Comparison of ENCODE assay signal across 8 mouse cellular contexts in the genomic region with DNA sequence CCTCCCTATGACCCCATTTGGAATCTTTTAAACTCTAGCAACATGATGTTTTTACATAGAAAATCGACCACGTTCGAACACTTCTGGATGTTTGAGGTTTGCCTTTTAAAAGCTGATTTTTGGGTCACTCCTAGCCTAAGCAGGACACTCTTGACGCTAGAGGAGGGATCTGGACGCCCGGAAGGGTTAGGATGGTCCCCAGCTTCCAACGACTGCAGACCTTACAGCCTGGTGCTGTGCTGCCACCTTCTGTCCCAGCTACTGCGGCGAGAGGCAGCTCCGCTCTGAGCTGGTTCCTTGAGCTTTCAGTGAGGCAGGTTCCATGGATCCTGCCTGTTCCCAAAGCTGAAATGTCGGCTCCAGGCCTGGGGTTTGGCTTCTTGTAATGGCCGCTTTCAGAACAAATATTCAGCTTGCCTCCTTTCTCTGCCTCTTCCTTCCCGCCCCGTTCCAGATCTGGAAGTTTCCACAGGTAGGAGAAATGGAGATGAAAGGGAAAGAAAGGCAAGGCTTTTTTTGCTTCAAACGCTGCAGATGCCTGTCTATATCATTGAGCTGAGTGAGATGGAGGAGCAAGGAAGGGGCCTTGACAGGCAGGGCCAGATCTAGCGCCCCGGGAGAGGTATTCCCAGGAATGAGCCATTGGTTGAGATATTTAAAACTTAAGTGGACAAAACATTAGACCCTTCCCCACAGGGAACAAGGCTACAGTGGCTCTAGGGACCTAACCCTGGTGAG.
DNase-seq lines count a peak whose midpoint lies in the region; ATAC-seq and TF ChIP-seq lines count a peak whose summit lies in the region.

No protein-coding gene starts in this region.

- DNase-seq in forebrain, embryonic 14.5 days (ENCODE audit: low spot score), result peak; percentile 90
- DNase-seq in kidney, postnatal 14 days, result peak; percentile 84
- peak in 1 of 3 experiments; percentile 0 for DNase-seq in liver, embryonic 14.5 days (ENCODE audit: low read depth in 3 of 3, low spot score in 3 of 3)
- peak; percentile 35 for DNase-seq in urinary bladder, postnatal 10 days (ENCODE audit: low spot score)

- H3K4me1 ChIP-seq in ES-Bruce4 (ENCODE audit: control insufficient read depth, insufficient read depth, low read length), result no peaks in the 10 kb centered on the region
- peaks cover 20% of the 10 kb centered on the region for H3K4me1 ChIP-seq in forebrain, embryonic 14.5 days (ENCODE audit: control insufficient read depth, insufficient read depth, low read length)
- no peaks in the 10 kb centered on the region for H3K4me1 ChIP-seq in heart, embryonic 16.5 days (ENCODE audit: control insufficient read depth, insufficient read depth, low read length)
- H3K4me1 ChIP-seq in liver, embryonic 14.5 days (replicated peaks; ENCODE audit: control insufficient read depth in 2 of 2, insufficient read depth in 2 of 2, low read length in 1 of 2), result no peaks in the 10 kb centered on the region; a peak in 1 of 4 replicates
- H3K4me1 ChIP-seq in olfactory bulb, adult 2 months (ENCODE audit: control insufficient read depth, insufficient read depth, low read length), result no peaks in the 10 kb centered on the region

- TF ChIP-seq EP300 in ES-Bruce4 (IDR thresholded peaks at IDR 0.05; ENCODE audit: insufficient read depth, low read depth, low read length), result no peak
- TF ChIP-seq EP300 in liver, embryonic 14.5 days (IDR thresholded peaks at IDR 0.05; ENCODE audit: low read depth), result no peak

- H3K9me3 ChIP-seq in ES-Bruce4 (replicated peaks; ENCODE audit: control insufficient read depth, insufficient read depth, low read length, poor library complexity, severe bottlenecking), result no peaks in the 10 kb centered on the region
- no peaks in the 10 kb centered on the region for H3K9me3 ChIP-seq in forebrain, embryonic 14.5 days (replicated peaks; ENCODE audit: control insufficient read depth, low read length)
- no peaks in the 10 kb centered on the region for H3K9me3 ChIP-seq in heart, embryonic 16.5 days (replicated peaks; ENCODE audit: control insufficient read depth, low read length)
- no peaks in the 10 kb centered on the region for H3K9me3 ChIP-seq in liver, embryonic 14.5 days (ENCODE audit: control insufficient read depth, low read length)

- no peak overlapping the region for H3K27ac ChIP-seq in ES-Bruce4 (ENCODE audit: insufficient read depth, low read length)
- no peak overlapping the region for H3K27ac ChIP-seq in forebrain, embryonic 14.5 days (ENCODE audit: low read depth, low read length)
- H3K27ac ChIP-seq in heart, embryonic 16.5 days (ENCODE audit: low read length), result no peak overlapping the region
- no peak overlapping the region for H3K27ac ChIP-seq in liver, embryonic 14.5 days
- no peak overlapping the region for H3K27ac ChIP-seq in olfactory bulb, adult 2 months (ENCODE audit: insufficient read depth, low read depth, low read length)

- no peak overlapping the region for H3K4me3 ChIP-seq in ES-Bruce4 (ENCODE audit: low read depth, low read length)
- no peak overlapping the region for H3K4me3 ChIP-seq in forebrain, embryonic 14.5 days (ENCODE audit: low read depth, low read length)
- H3K4me3 ChIP-seq in heart, embryonic 16.5 days (ENCODE audit: low read length), result no peak overlapping the region
- H3K4me3 ChIP-seq in liver, embryonic 14.5 days (ENCODE audit: insufficient read depth in 1 of 2, low read depth in 2 of 2, low read length in 2 of 2), result no peak overlapping the region
- H3K4me3 ChIP-seq in olfactory bulb, adult 2 months (ENCODE audit: insufficient read depth, low read depth, low read length), result no peak overlapping the region

- peak; percentile 70; the same call in 1 of the 2 replicates for ATAC-seq in cerebellum, adult (ENCODE audit: insufficient number of reproducible peaks, low FRiP score, low TSS enrichment)
- peak; percentile 95 for ATAC-seq in forebrain, embryonic 14.5 days
- peak; percentile 87 for ATAC-seq in heart, embryonic 16.5 days (replicated peaks; ENCODE audit: extremely low read depth, insufficient read depth, low FRiP score)
- ATAC-seq in liver, embryonic 14.5 days (ENCODE audit: insufficient read depth), result no peak

- no peaks in the 10 kb centered on the region for H3K36me3 ChIP-seq in ES-Bruce4 (ENCODE audit: control insufficient read depth, insufficient read depth, low read length, poor library complexity, severe bottlenecking)
- no peaks in the 10 kb centered on the region for H3K36me3 ChIP-seq in forebrain, embryonic 14.5 days (ENCODE audit: control insufficient read depth, insufficient read depth, low read length)
- H3K36me3 ChIP-seq in heart, embryonic 16.5 days (ENCODE audit: control insufficient read depth, insufficient read depth), result no peaks in the 10 kb centered on the region
- H3K36me3 ChIP-seq in liver, embryonic 14.5 days (replicated peaks; ENCODE audit: control insufficient read depth, insufficient read depth, low read depth), result no peaks in the 10 kb centered on the region

- TF ChIP-seq CTCF in ES-Bruce4 (IDR thresholded peaks at IDR 0.05; ENCODE audit: low read depth, low read length), result peak; percentile 83
- TF ChIP-seq CTCF in liver, embryonic 14.5 days (IDR thresholded peaks at IDR 0.05; ENCODE audit: low read depth), result peak; percentile 80
- peak; percentile 91 for TF ChIP-seq CTCF in olfactory bulb, adult 2 months (IDR thresholded peaks at IDR 0.05; ENCODE audit: insufficient read depth, low read depth, low read length)

- no peak overlapping the region for H3K4me2 ChIP-seq in forebrain, embryonic 14.5 days (ENCODE audit: low read length)
- H3K4me2 ChIP-seq in heart, embryonic 16.5 days (ENCODE audit: low read depth, low read length), result peak overlapping the region; percentile 29
- H3K4me2 ChIP-seq in liver, embryonic 14.5 days (ENCODE audit: low read depth), result no peak overlapping the region

- H3K27me3 ChIP-seq in ES-Bruce4 (ENCODE audit: control insufficient read depth, insufficient read depth, low read length, poor library complexity, severe bottlenecking), result no peaks in the 10 kb centered on the region
- H3K27me3 ChIP-seq in forebrain, embryonic 14.5 days (replicated peaks; ENCODE audit: control insufficient read depth, insufficient read depth, low read length), result peaks cover 13% of the 10 kb centered on the region
- H3K27me3 ChIP-seq in heart, embryonic 16.5 days (ENCODE audit: control insufficient read depth, insufficient read depth, low read length), result peaks cover 11% of the 10 kb centered on the region; the same call in 1 of the 2 replicates
- H3K27me3 ChIP-seq in liver, embryonic 14.5 days (ENCODE audit: control insufficient read depth, insufficient read depth, low read length), result peaks cover 5% of the 10 kb centered on the region; the same call in 1 of the 2 replicates

- H3K9ac ChIP-seq in ES-Bruce4 (ENCODE audit: low read depth, poor library complexity, severe bottlenecking), result no peak overlapping the region
- H3K9ac ChIP-seq in forebrain, embryonic 14.5 days (ENCODE audit: low read length), result no peak overlapping the region
- no peak overlapping the region for H3K9ac ChIP-seq in heart, embryonic 16.5 days (ENCODE audit: low read length)
- no peak overlapping the region for H3K9ac ChIP-seq in liver, embryonic 14.5 days (replicated peaks)

- TF ChIP-seq POLR2A in ES-Bruce4 (IDR thresholded peaks at IDR 0.05; ENCODE audit: insufficient read depth, low read length), result no peak
- TF ChIP-seq POLR2A in olfactory bulb, adult 2 months (IDR thresholded peaks at IDR 0.05; ENCODE audit: insufficient read depth, low read depth, low read length), result no peak

- 8% methylated on average over 17 of the region's 17 CpGs for WGBS in forebrain, embryonic 14.5 days
- 17% methylated on average over 17 of the region's 17 CpGs for WGBS in heart, embryonic 16.5 days
- 21% methylated on average over 17 of the region's 17 CpGs for WGBS in liver, embryonic 14.5 days (ENCODE audit: insufficient replicate concordance)
- 14% methylated on average over 17 of the region's 17 CpGs for WGBS in olfactory bulb, adult 2 months
